Mouse (Mus musculus): Measurements from ENCODE around the gene Gm21865. TPM values are rescaled to one million over a fixed set of nuclear protein-coding genes. Genes with fewer than 3 reads are reported as not detected.
"Not testable (repeated sequence)": the region's sequence is repeated elsewhere in the genome, so short reads cannot be mapped to it uniquely, and the experiment has no call there.

Gm21865 gene
- not detected in 2 replicates for total RNA-seq (2014; fragmentation: Nextera tagmentation)
- not detected in 2 replicates for total RNA-seq (2017)

DNA sequence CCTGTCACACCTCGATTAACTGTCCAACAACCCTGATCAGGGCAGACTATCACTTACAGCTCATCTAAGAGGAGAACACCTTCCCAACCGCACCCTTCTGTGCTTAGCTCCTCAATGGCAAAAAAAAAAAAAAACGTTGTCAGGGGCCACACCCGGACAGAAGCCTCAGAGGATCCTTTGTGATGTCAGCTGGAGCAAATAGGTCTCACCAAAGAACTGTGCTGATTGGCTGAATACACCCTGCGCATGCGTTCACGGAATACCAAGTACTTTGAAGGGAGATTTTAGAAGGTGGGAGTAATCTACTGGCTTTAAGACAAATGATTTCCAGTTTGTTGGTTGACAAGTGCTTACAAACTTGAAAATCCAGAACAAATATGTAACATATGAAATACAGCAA lies at the start of gene Gm21865:
Gene Gm21865, minus strand, starts transcription at position 101 of the 400 bp plus-strand sequence.
- not testable (repeated sequence) for ATAC-seq (replicated peaks; ENCODE audit: low FRiP score, low TSS enrichment, poor library complexity, severe bottlenecking)

Other genes starting within 250 kb of the Gm21865 start
- gene Gm21882, start 64.6 kb upstream of the Gm21865 start, total RNA-seq (2014; fragmentation: Nextera tagmentation) = not detected in 2 replicates
- gene Gm21882, start 64.6 kb upstream of the Gm21865 start, total RNA-seq (2017) = not detected in 2 replicates